Mouse (Mus musculus): ENCODE results near the gene Aldh4a1.

DNA sequence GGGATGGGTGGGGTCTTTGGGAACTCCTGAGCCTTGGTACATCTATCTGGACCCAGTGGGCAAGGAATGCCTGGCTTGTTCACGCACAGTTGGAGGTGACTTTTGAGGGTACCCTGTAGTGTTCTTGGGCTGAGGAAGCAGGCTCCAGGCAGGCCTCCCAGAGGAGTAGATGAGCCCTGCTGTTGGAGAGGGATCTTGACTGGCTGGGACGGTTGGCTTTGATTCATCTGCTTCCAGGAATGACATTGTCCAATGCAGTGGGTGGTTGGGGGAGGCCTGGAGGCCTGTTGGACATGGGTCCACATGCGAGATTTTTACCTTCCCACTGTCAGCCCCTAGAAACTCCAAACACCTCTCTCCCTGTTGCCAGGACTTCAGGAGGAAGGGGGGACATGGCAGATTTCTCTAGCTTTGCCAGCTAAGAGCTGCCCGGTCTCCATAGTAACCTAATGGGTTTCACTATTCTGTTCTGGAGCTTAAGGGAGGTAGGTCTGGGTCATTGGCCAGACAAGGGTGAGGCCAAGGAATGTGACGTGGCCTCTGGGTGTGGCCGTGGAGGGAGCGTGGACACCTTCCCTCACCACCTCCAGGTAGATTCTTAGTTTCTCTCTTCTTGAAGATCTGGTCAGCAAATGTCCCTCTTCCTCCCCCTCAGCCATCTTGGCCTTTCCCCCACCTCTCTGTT lies 9.0 kb downstream of the Aldh4a1 start:
- TF ChIP-seq HCFC1 (IDR thresholded peaks at IDR 0.05; ENCODE audit: borderline replicate concordance, insufficient read depth, low read length) (no peak), MAFK (IDR thresholded peaks at IDR 0.05; ENCODE audit: insufficient read depth, low read depth, low read length) (no peak), ZC3H11A (IDR thresholded peaks at IDR 0.05; ENCODE audit: borderline replicate concordance, low read depth, low read length) (no peak), CHD2 (IDR thresholded peaks at IDR 0.05; ENCODE audit: low read depth, low read length) (no peak), ZNF384 (IDR thresholded peaks at IDR 0.05; ENCODE audit: low read depth, low read length) (no peak)
